In genomic region chr11:102227270-102228190, GRCm38 (mm10) we compare ENCODE assay signal across 7 mouse cellular contexts. TPM values are rescaled to one million over a fixed set of nuclear protein-coding genes. Genes with fewer than 3 reads are reported as not detected.
DNase-seq lines count a peak whose midpoint lies in the region; ATAC-seq and TF ChIP-seq lines count a peak whose summit lies in the region.

No protein-coding gene starts in this region.

- H3K4me1 ChIP-seq in embryonic facial prominence, embryonic 14.5 days (ENCODE audit: control insufficient read depth, insufficient read depth, low read length): peaks cover 42% of the 10 kb centered on the region
- H3K4me1 ChIP-seq in intestine, embryonic 15.5 days (replicated peaks): peaks cover 68% of the 10 kb centered on the region
- peaks cover 50% of the 10 kb centered on the region for H3K4me1 ChIP-seq in olfactory bulb, adult 2 months (ENCODE audit: control insufficient read depth, insufficient read depth, low read length)

- peak overlapping the region; percentile 84 for H3K4me2 ChIP-seq in embryonic facial prominence, embryonic 14.5 days (ENCODE audit: low read depth, low read length)
- H3K4me2 ChIP-seq in intestine, embryonic 15.5 days (replicated peaks): peak overlapping the region; percentile 90

- peak overlapping the region; percentile 72 for H3K4me3 ChIP-seq in left cerebral cortex, adult 2 months
- H3K4me3 ChIP-seq in embryonic facial prominence, embryonic 14.5 days (ENCODE audit: low read depth, low read length): peak overlapping the region; percentile 92
- H3K4me3 ChIP-seq in intestine, embryonic 15.5 days (replicated peaks): peak overlapping the region; percentile 86
- peak overlapping the region; percentile 86 for H3K4me3 ChIP-seq in olfactory bulb, adult 2 months (ENCODE audit: insufficient read depth, low read depth, low read length)

- no peak for DNase-seq in left cerebral cortex, adult 2 months (ENCODE audit: extremely low spot score in 1 of 2, low spot score in 2 of 2)
- no peak for DNase-seq in left cerebral cortex, postnatal 14 days (ENCODE audit: low spot score in 2 of 2)
- peak; percentile 59 for DNase-seq in embryonic facial prominence, embryonic 14.5 days (ENCODE audit: low spot score)
- DNase-seq in spleen, postnatal 36 days (ENCODE audit: low spot score in 2 of 2): no peak
- no peak for DNase-seq in gastrocnemius, postnatal 4 days (ENCODE audit: low spot score in 2 of 2)

- TF ChIP-seq POLR2A in olfactory bulb, adult 2 months (IDR thresholded peaks at IDR 0.05; ENCODE audit: insufficient read depth, low read depth, low read length): no peak

- intact Hi-C loops in left cerebral cortex, adult 2 months (cut with DNase I): loop anchor here (2.0 kb wide), 1 partner anchor 39 kb away; the partner anchor contains the start of gene G6pc3
- intact Hi-C loops in left cerebral cortex, postnatal 14 days (cut with DNase I): loop anchor here (5.0 kb wide), 1 partner anchor 40 kb away; the partner anchor contains the start of genes G6pc3 and Lsm12

- peaks cover 4% of the 10 kb centered on the region; the same call in 1 of the 2 replicates for H3K36me3 ChIP-seq in embryonic facial prominence, embryonic 14.5 days (ENCODE audit: control insufficient read depth, insufficient read depth, low read length)
- no peaks in the 10 kb centered on the region for H3K36me3 ChIP-seq in intestine, embryonic 15.5 days

- no peak for ATAC-seq in embryonic facial prominence, embryonic 14.5 days (ENCODE audit: low read depth)
- ATAC-seq in intestine, embryonic 15.5 days: no peak

- 22% methylated on average over 12 of the region's 12 CpGs for WGBS in embryonic facial prominence, embryonic 14.5 days
- 23% methylated on average over 12 of the region's 12 CpGs for WGBS in intestine, embryonic 15.5 days
- 11% methylated on average over 12 of the region's 12 CpGs for WGBS in olfactory bulb, adult 2 months

- peak overlapping the region; percentile 90 for H3K9ac ChIP-seq in embryonic facial prominence, embryonic 14.5 days (ENCODE audit: low read depth, low read length)
- H3K9ac ChIP-seq in intestine, embryonic 15.5 days: 0 out of 2 replicates have a peak overlapping the region, but pooled peaks have one; percentile 6

- no peaks in the 10 kb centered on the region for H3K27me3 ChIP-seq in embryonic facial prominence, embryonic 14.5 days (replicated peaks; ENCODE audit: control insufficient read depth, insufficient read depth, low read length)
- no peaks in the 10 kb centered on the region for H3K27me3 ChIP-seq in intestine, embryonic 15.5 days (replicated peaks)

- no peak for TF ChIP-seq CTCF in left cerebral cortex, adult 2 months (IDR thresholded peaks at IDR 0.05)
- no peak for TF ChIP-seq CTCF in olfactory bulb, adult 2 months (IDR thresholded peaks at IDR 0.05; ENCODE audit: insufficient read depth, low read depth, low read length)

- H3K9me3 ChIP-seq in embryonic facial prominence, embryonic 14.5 days (ENCODE audit: control insufficient read depth, low read length): no peaks in the 10 kb centered on the region
- no peaks in the 10 kb centered on the region for H3K9me3 ChIP-seq in intestine, embryonic 15.5 days

- peak overlapping the region; percentile 58; the same call in 1 of the 2 replicates for H3K27ac ChIP-seq in left cerebral cortex, adult 2 months
- H3K27ac ChIP-seq in embryonic facial prominence, embryonic 14.5 days (replicated peaks; ENCODE audit: low read depth, low read length): no peak overlapping the region; the same call in 1 of the 2 replicates
- H3K27ac ChIP-seq in intestine, embryonic 15.5 days: peak overlapping the region; percentile 67
- peak overlapping the region; percentile 93 for H3K27ac ChIP-seq in olfactory bulb, adult 2 months (ENCODE audit: insufficient read depth, low read depth, low read length)

RNA-seq across cellular contexts. Expression of gene Hdac5, which starts 2.4 kb away (rescaled TPM):
- 100 to 1,000 TPM; 286 to 315 TPM for total RNA-seq in left cerebral cortex, adult 2 months (2021)
- 100 to 1,000 TPM; 194 to 197 TPM for total RNA-seq in left cerebral cortex, postnatal 14 days (2021)
- polyA plus RNA-seq in embryonic facial prominence, embryonic 14.5 days (2014; fragmentation: Nextera tagmentation; extraction: Ambion mirVana): 44.0 and 47.2 TPM in 2 replicates
- polyA plus RNA-seq in intestine, embryonic 15.5 days (2015; fragmentation: Nextera tagmentation; extraction: Ambion mirVana): 54.3 and 62.8 TPM in 2 replicates
- 223 TPM in 1 of 2 replicates, not detected in the other for polyA plus RNA-seq in olfactory bulb, adult 2 months (2012; ENCODE audit: insufficient read depth, insufficient read length, low replicate concordance, missing spikeins)
- total RNA-seq in gastrocnemius, postnatal 4 days (2021): 100 to 1,000 TPM; 110 to 112 TPM

RNA-seq across cellular contexts. Expression of gene BC030867, which starts 21.2 kb away (rescaled TPM):
- total RNA-seq in left cerebral cortex, adult 2 months (2021): 1 to 10 TPM; 1.0 to 2.0 TPM
- under 1 TPM; 0.46 to 0.63 TPM for total RNA-seq in left cerebral cortex, postnatal 14 days (2021)
- polyA plus RNA-seq in embryonic facial prominence, embryonic 14.5 days (2014; fragmentation: Nextera tagmentation; extraction: Ambion mirVana): 11.7 and 12.6 TPM in 2 replicates
- polyA plus RNA-seq in intestine, embryonic 15.5 days (2015; fragmentation: Nextera tagmentation; extraction: Ambion mirVana): 13.1 and 13.5 TPM in 2 replicates
- polyA plus RNA-seq in olfactory bulb, adult 2 months (2012; ENCODE audit: insufficient read depth, insufficient read length, low replicate concordance, missing spikeins): not detected in 2 replicates
- 1 to 10 TPM; 2.3 to 2.6 TPM for total RNA-seq in gastrocnemius, postnatal 4 days (2021)

RNA-seq across cellular contexts. Expression of gene G6pc3, which starts 38.1 kb away (rescaled TPM):
- total RNA-seq in left cerebral cortex, adult 2 months (2021): 10 to 100 TPM; 62.9 to 69.8 TPM
- total RNA-seq in left cerebral cortex, postnatal 14 days (2021): 10 to 100 TPM; 45.5 to 49.1 TPM
- polyA plus RNA-seq in embryonic facial prominence, embryonic 14.5 days (2014; fragmentation: Nextera tagmentation; extraction: Ambion mirVana): 27.9 and 29.3 TPM in 2 replicates
- polyA plus RNA-seq in intestine, embryonic 15.5 days (2015; fragmentation: Nextera tagmentation; extraction: Ambion mirVana): 31.1 and 33.9 TPM in 2 replicates
- not detected in 2 replicates for polyA plus RNA-seq in olfactory bulb, adult 2 months (2012; ENCODE audit: insufficient read depth, insufficient read length, low replicate concordance, missing spikeins)
- 10 to 100 TPM; 28.1 to 32.0 TPM for total RNA-seq in gastrocnemius, postnatal 4 days (2021)

RNA-seq across cellular contexts. Expression of gene Asb16, which starts 41.0 kb away (rescaled TPM):
- 1 to 10 TPM; 1.2 to 1.4 TPM for total RNA-seq in left cerebral cortex, adult 2 months (2021)
- total RNA-seq in left cerebral cortex, postnatal 14 days (2021): under 1 TPM; 0.59 to 0.72 TPM
- polyA plus RNA-seq in embryonic facial prominence, embryonic 14.5 days (2014; fragmentation: Nextera tagmentation; extraction: Ambion mirVana): 0.25 and 0.33 TPM in 2 replicates
- polyA plus RNA-seq in intestine, embryonic 15.5 days (2015; fragmentation: Nextera tagmentation; extraction: Ambion mirVana): 0.08 TPM in 1 of 2 replicates, not detected in the other
- polyA plus RNA-seq in olfactory bulb, adult 2 months (2012; ENCODE audit: insufficient read depth, insufficient read length, low replicate concordance, missing spikeins): not detected in 2 replicates
- total RNA-seq in gastrocnemius, postnatal 4 days (2021): 10 to 100 TPM; 25.7 to 31.1 TPM

RNA-seq across cellular contexts. Expression of gene Lsm12, which starts 42.4 kb away (rescaled TPM):
- 10 to 100 TPM; 55.2 to 58.9 TPM for total RNA-seq in left cerebral cortex, adult 2 months (2021)
- total RNA-seq in left cerebral cortex, postnatal 14 days (2021): 10 to 100 TPM; 60.5 to 65.2 TPM
- polyA plus RNA-seq in embryonic facial prominence, embryonic 14.5 days (2014; fragmentation: Nextera tagmentation; extraction: Ambion mirVana): 92.9 and 98.4 TPM in 2 replicates
- polyA plus RNA-seq in intestine, embryonic 15.5 days (2015; fragmentation: Nextera tagmentation; extraction: Ambion mirVana): 118 and 140 TPM in 2 replicates
- polyA plus RNA-seq in olfactory bulb, adult 2 months (2012; ENCODE audit: insufficient read depth, insufficient read length, low replicate concordance, missing spikeins): not detected in 2 replicates
- 10 to 100 TPM; 75.1 to 78.3 TPM for total RNA-seq in gastrocnemius, postnatal 4 days (2021)
